Mouse (Mus musculus) stomach, embryonic 16.5 days (tissue): Measurements from ENCODE around the gene Ubl3. TPM values are rescaled to one million over a fixed set of nuclear protein-coding genes. Genes with fewer than 3 reads are reported as not detected.
A peak's percentile ranks its signal among the peaks of the same experiment; 100 is the strongest.

ENCODE experiments used
- ATAC-seq: fragments of 200-750 bp; cut with Nextera tagmentation; 2 replicates; pipeline ENCODE4 v1.8.0; 2017; ENCODE audit warnings: moderate number of reproducible peaks, moderate TSS enrichment; ENCODE audit not compliant: insufficient read depth, low FRiP score
- H3K27ac ChIP-seq: fragments of 300-500 bp; sonication (generic); 2 replicates; pipeline ENCODE4 v1.5.1; 2014; ENCODE audit warnings: low read length
- H3K27me3 ChIP-seq: fragments of 300-500 bp; sonication (generic); 2 replicates; pipeline ENCODE4 v1.6.1; 2014; ENCODE audit warnings: low read length, control low read depth, mixed read lengths; ENCODE audit not compliant: control insufficient read depth, insufficient read depth
- H3K36me3 ChIP-seq: fragments of 300-500 bp; sonication (generic); 2 replicates; pipeline ENCODE4 v1.6.1; 2014; ENCODE audit warnings: low read length; ENCODE audit not compliant: control insufficient read depth, insufficient read depth
- H3K4me1 ChIP-seq: fragments of 300-500 bp; sonication (generic); 2 replicates; pipeline ENCODE4 v1.6.1; 2014; ENCODE audit warnings: low read length, control low read depth, mixed read lengths; ENCODE audit not compliant: control insufficient read depth, insufficient read depth
- H3K4me2 ChIP-seq: fragments of 300-500 bp; sonication (generic); 2 replicates; pipeline ENCODE4 v1.6.1; 2014; ENCODE audit warnings: low read depth, low read length, mixed read lengths
- H3K4me3 ChIP-seq: fragments of 300-500 bp; sonication (generic); replicated peaks from 2 replicates; pipeline ENCODE4 v1.5.1; 2014; ENCODE audit warnings: mild to moderate bottlenecking, low read length
- H3K9ac ChIP-seq: fragments of 300-500 bp; sonication (generic); 2 replicates; pipeline ENCODE4 v1.6.1; 2014; ENCODE audit warnings: low read length
- H3K9me3 ChIP-seq: fragments of 300-500 bp; sonication (generic); replicated peaks from 2 replicates; pipeline ENCODE4 v1.6.1; 2016; ENCODE audit warnings: low read length, control low read depth; ENCODE audit not compliant: control insufficient read depth
- WGBS: fragments of 180-500 bp; shearing (Covaris S2); extraction: QIAGEN DNeasy Blood & Tissue Kit; methylation state at CpG from one replicate; pipeline ENCODE4 v1.1.7; 2014; 5-methylcytosine and 5-hydroxymethylcytosine counted together
- polyA plus RNA-seq: library from polyadenylated mRNA; unstranded; fragments of >200 nt; fragmentation: Nextera tagmentation; extraction: Ambion mirVana; gene quantifications from 2 replicates; pipeline ENCODE4 v1.2.1, GENCODE M21; 2015

Gene Ubl3
- polyA plus RNA-seq, 1 experiment from 2014 or later: 41.0 TPM

GRCm38 (mm10) chr5:148464489-148464888 lies 88.1 kb downstream of the Ubl3 start:
- Histone ChIP-seq H3K36me3 (no peaks in the 10 kb centered on the region), H3K27me3 (no peaks in the 10 kb centered on the region), H3K4me1 (peaks cover 18% of the 10 kb centered on the region), H3K9me3 (peaks cover 4% of the 10 kb centered on the region), H3K9ac (no peak overlapping the region), H3K27ac (peak overlapping the region; percentile 75), H3K4me2 (peak overlapping the region; percentile 9; the same call in 1 of the 2 replicates), H3K4me3 (no peak overlapping the region)
- 24% methylated on average over 7 of the region's 7 CpGs for WGBS
- peak; percentile 70 for ATAC-seq

- Histone ChIP-seq H3K4me3 (no peak overlapping the region), H3K27me3 (no peaks in the 10 kb centered on the region), H3K9ac (no peak overlapping the region), H3K27ac (peak overlapping the region; percentile 75), H3K4me2 (peak overlapping the region; percentile 9; the same call in 1 of the 2 replicates), H3K9me3 (peaks cover 4% of the 10 kb centered on the region), H3K36me3 (no peaks in the 10 kb centered on the region), H3K4me1 (peaks cover 18% of the 10 kb centered on the region)
- 75% methylated on average over 6 of the region's 6 CpGs for WGBS
- no peak for ATAC-seq
Measured at GRCm38 (mm10) chr5:148463783-148464294, 88.8 kb downstream of the Ubl3 start.

Other genes starting within 250 kb of the Ubl3 start
- gene Slc7a1, start 152.9 kb downstream of the Ubl3 start, polyA plus RNA-seq: 24.8 and 25.0 TPM in 2 replicates